Comparison of ENCODE assay signal across 26 mouse cellular contexts in the genomic region with DNA sequence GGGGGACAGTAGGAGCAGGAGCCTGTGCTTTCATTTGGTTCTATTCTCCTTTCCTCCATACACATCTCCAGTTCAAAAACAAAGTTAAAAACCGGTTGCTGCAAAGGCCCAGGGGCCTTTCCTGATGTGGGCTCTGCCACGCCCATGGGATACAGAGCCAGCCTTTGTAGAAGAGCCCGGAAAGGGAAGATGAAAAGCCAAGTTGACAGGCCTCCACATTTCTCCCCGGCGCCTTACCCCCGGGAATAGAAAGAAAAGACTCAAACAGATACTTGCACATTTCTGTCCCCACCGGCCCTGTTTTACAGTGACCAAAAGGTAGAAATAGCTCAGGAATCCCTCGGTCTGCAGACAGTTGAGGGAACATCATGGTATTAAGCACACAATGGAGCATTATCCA.
DNase-seq lines count a peak whose midpoint lies in the region; ATAC-seq and TF ChIP-seq lines count a peak whose summit lies in the region.
"Had no signal": no experiment of that assay in that cellular context is flagged by ENCODE, and none has a peak within 500 bp of the region (broad histone marks: within the 10 kb centered on the region; RNA-seq: fewer than 3 reads in every experiment).

No protein-coding gene starts in this region.

- no peak overlapping the region for H3K4me3 ChIP-seq in intestine, embryonic 14.5 days (ENCODE audit: low read depth, low read length)
- H3K4me3 ChIP-seq in intestine, embryonic 16.5 days (ENCODE audit: low read length) = no peak overlapping the region
- no peak overlapping the region for H3K4me3 ChIP-seq in embryonic facial prominence, embryonic 13.5 days
- H3K4me3 ChIP-seq in limb, embryonic 12.5 days (replicated peaks) = no peak overlapping the region
- no peak overlapping the region for H3K4me3 ChIP-seq in heart, adult 2 months
- H3K4me3 ChIP-seq: gastrocnemius, adult 2 months; heart, embryonic 10.5 days; heart, embryonic 15.5 days; liver, embryonic 15.5 days; neural tube, embryonic 12.5 days had no signal

- no peak for TF ChIP-seq POLR2A in heart, adult 2 months (IDR thresholded peaks at IDR 0.05; ENCODE audit: insufficient read depth, low read depth, low read length)

- TF ChIP-seq CTCF in heart, adult 2 months (IDR thresholded peaks at IDR 0.05) = no peak

- H3K79me2 ChIP-seq in heart, adult 2 months (replicated peaks; ENCODE audit: control insufficient read depth, insufficient read depth, low read length) = no peaks in the 10 kb centered on the region

- no peak overlapping the region for H3K9ac ChIP-seq in intestine, embryonic 14.5 days (ENCODE audit: low read length)
- H3K9ac ChIP-seq in intestine, embryonic 16.5 days (ENCODE audit: low read depth, low read length) = no peak overlapping the region
- no peak overlapping the region for H3K9ac ChIP-seq in embryonic facial prominence, embryonic 13.5 days
- H3K9ac ChIP-seq in limb, embryonic 12.5 days (replicated peaks) = no peak overlapping the region
- no peak overlapping the region for H3K9ac ChIP-seq in heart, adult 2 months (ENCODE audit: low read depth, low read length)
- H3K9ac ChIP-seq: heart, embryonic 15.5 days; liver, embryonic 15.5 days; lung, embryonic 14.5 days; neural tube, embryonic 12.5 days had no signal

- H3K27ac ChIP-seq in intestine, embryonic 14.5 days (ENCODE audit: low read depth) = no peak overlapping the region
- no peak overlapping the region for H3K27ac ChIP-seq in intestine, embryonic 16.5 days (ENCODE audit: low read length)
- 0 out of 2 replicates have a peak overlapping the region, but pooled peaks have one; percentile 13 for H3K27ac ChIP-seq in embryonic facial prominence, embryonic 13.5 days
- peak overlapping the region; percentile 76 for H3K27ac ChIP-seq in limb, embryonic 12.5 days
- no peak overlapping the region for H3K27ac ChIP-seq in heart, adult 2 months
- H3K27ac ChIP-seq: gastrocnemius, adult 2 months; heart, embryonic 10.5 days; heart, embryonic 15.5 days; liver, embryonic 15.5 days; neural tube, embryonic 12.5 days had no signal

- intact Hi-C loops in heart, adult 2 months (cut with DNase I) = no loop called here

- peak; percentile 51 for DNase-seq in intestine, embryonic 14.5 days (ENCODE audit: low spot score)
- DNase-seq in frontal cortex, postnatal 14 days (ENCODE audit: low spot score in 2 of 2) = no peak
- no peak for DNase-seq in cerebellum, adult 9-10 months
- no peak for DNase-seq in heart, adult 2 months
- DNase-seq: adrenal gland, postnatal 25 days; cerebellum, adult 18-20 months; cerebellum, postnatal 14 days; gastrocnemius, adult 2 months; kidney, adult 11 months; kidney, postnatal 14 days; layer of hippocampus, adult 9-11 months; lung, embryonic 14.5 days; lung, postnatal 14 days; retina, postnatal 1 day; right cerebral cortex, postnatal 14 days; thymus, postnatal 4 days had no signal

- 61% methylated on average over 8 of the region's 8 CpGs for WGBS in intestine, embryonic 14.5 days
- WGBS in intestine, embryonic 16.5 days = 51% methylated on average over 8 of the region's 8 CpGs
- WGBS in embryonic facial prominence, embryonic 13.5 days = 10% methylated on average over 8 of the region's 8 CpGs
- 25% methylated on average over 8 of the region's 8 CpGs for WGBS in limb, embryonic 12.5 days
- 46% methylated on average over 8 of the region's 8 CpGs for WGBS in heart, adult 2 months

- H3K36me3 ChIP-seq in intestine, embryonic 14.5 days (ENCODE audit: control insufficient read depth, insufficient read depth, low read length) = no peaks in the 10 kb centered on the region
- no peaks in the 10 kb centered on the region for H3K36me3 ChIP-seq in intestine, embryonic 16.5 days (ENCODE audit: control insufficient read depth, insufficient read depth, low read length)
- H3K36me3 ChIP-seq in embryonic facial prominence, embryonic 13.5 days = no peaks in the 10 kb centered on the region
- H3K36me3 ChIP-seq in limb, embryonic 12.5 days = no peaks in the 10 kb centered on the region
- no peaks in the 10 kb centered on the region for H3K36me3 ChIP-seq in heart, adult 2 months (ENCODE audit: control insufficient read depth, insufficient read depth, low read length)
- H3K36me3 ChIP-seq: heart, embryonic 10.5 days; heart, embryonic 15.5 days; liver, embryonic 15.5 days; neural tube, embryonic 12.5 days had no signal

- no peak overlapping the region for H3K4me2 ChIP-seq in intestine, embryonic 14.5 days (ENCODE audit: low read length)
- no peak overlapping the region for H3K4me2 ChIP-seq in intestine, embryonic 16.5 days (ENCODE audit: low read depth, low read length)
- 0 out of 2 replicates have a peak overlapping the region, but pooled peaks have one; percentile 3 for H3K4me2 ChIP-seq in embryonic facial prominence, embryonic 13.5 days
- H3K4me2 ChIP-seq in limb, embryonic 12.5 days = peak overlapping the region; percentile 27
- H3K4me2 ChIP-seq: heart, embryonic 15.5 days; liver, embryonic 15.5 days; lung, embryonic 14.5 days; neural tube, embryonic 12.5 days had no signal

- no peaks in the 10 kb centered on the region for H3K9me3 ChIP-seq in intestine, embryonic 14.5 days (ENCODE audit: control insufficient read depth, low read length)
- no peaks in the 10 kb centered on the region for H3K9me3 ChIP-seq in intestine, embryonic 16.5 days (ENCODE audit: control insufficient read depth, low read length)
- H3K9me3 ChIP-seq in embryonic facial prominence, embryonic 13.5 days = no peaks in the 10 kb centered on the region
- 0 out of 2 replicates have a peak, but pooled peaks cover 3% of the 10 kb centered on the region for H3K9me3 ChIP-seq in limb, embryonic 12.5 days
- H3K9me3 ChIP-seq: heart, embryonic 10.5 days; heart, embryonic 15.5 days; liver, embryonic 15.5 days; neural tube, embryonic 12.5 days had no signal

- no peaks in the 10 kb centered on the region for H3K4me1 ChIP-seq in intestine, embryonic 14.5 days (replicated peaks; ENCODE audit: control insufficient read depth, insufficient read depth, low read length)
- H3K4me1 ChIP-seq in intestine, embryonic 16.5 days (ENCODE audit: control insufficient read depth, insufficient read depth, low read length) = no peaks in the 10 kb centered on the region
- peaks cover 10% of the 10 kb centered on the region for H3K4me1 ChIP-seq in embryonic facial prominence, embryonic 13.5 days
- H3K4me1 ChIP-seq in limb, embryonic 12.5 days (replicated peaks) = peaks cover 12% of the 10 kb centered on the region
- no peaks in the 10 kb centered on the region for H3K4me1 ChIP-seq in heart, adult 2 months (ENCODE audit: control insufficient read depth, insufficient read depth, low read length)
- H3K4me1 ChIP-seq: heart, embryonic 15.5 days; liver, embryonic 15.5 days had no signal

- no peak for ATAC-seq in intestine, embryonic 14.5 days (replicated peaks; ENCODE audit: low FRiP score, low TSS enrichment, low read depth)
- ATAC-seq in intestine, embryonic 16.5 days = no peak
- ATAC-seq in embryonic facial prominence, embryonic 13.5 days (ENCODE audit: insufficient number of reproducible peaks, insufficient read depth, low FRiP score, low TSS enrichment, low read depth) = no peak
- no peak for ATAC-seq in limb, embryonic 12.5 days (ENCODE audit: insufficient number of reproducible peaks, insufficient read depth, low FRiP score, low TSS enrichment, low read depth)
- ATAC-seq: CD4-positive, CD25-positive, alpha-beta regulatory T cell, adult 4 months; forebrain, embryonic 14.5 days; midbrain, embryonic 16.5 days had no signal

- no peaks in the 10 kb centered on the region for H3K27me3 ChIP-seq in intestine, embryonic 14.5 days (replicated peaks; ENCODE audit: control insufficient read depth, insufficient read depth, low read length)
- no peaks in the 10 kb centered on the region for H3K27me3 ChIP-seq in intestine, embryonic 16.5 days (replicated peaks; ENCODE audit: control insufficient read depth, insufficient read depth, low read length)
- no peaks in the 10 kb centered on the region for H3K27me3 ChIP-seq in embryonic facial prominence, embryonic 13.5 days
- H3K27me3 ChIP-seq in limb, embryonic 12.5 days = 0 out of 2 replicates have a peak, but pooled peaks cover 2% of the 10 kb centered on the region
- H3K27me3 ChIP-seq in heart, adult 2 months (ENCODE audit: control insufficient read depth, insufficient read depth, low read length) = no peaks in the 10 kb centered on the region
- H3K27me3 ChIP-seq: heart, embryonic 15.5 days; liver, embryonic 15.5 days; neural tube, embryonic 12.5 days had no signal

- TF ChIP-seq EP300 in heart, adult 2 months (IDR thresholded peaks at IDR 0.05; ENCODE audit: insufficient read depth, low read depth, low read length) = no peak

Comparison
In these comparisons a context has a peak if more than half of its experiments do, and no peak if none do; other contexts are left out.
1. H3K27ac ChIP-seq: peak in embryonic facial prominence, embryonic 13.5 days (single experiment) and limb, embryonic 12.5 days (single experiment); none in intestine, embryonic 14.5 days (single experiment), intestine, embryonic 16.5 days (single experiment) and heart, adult 2 months (single experiment).
2. H3K4me2 ChIP-seq: peak in embryonic facial prominence, embryonic 13.5 days (single experiment) and limb, embryonic 12.5 days (single experiment); none in intestine, embryonic 14.5 days (single experiment) and intestine, embryonic 16.5 days (single experiment).